Mouse (Mus musculus) cerebellum, adult 11-12 months (tissue): ENCODE measurements around the gene Lcp2.

ENCODE experiments used
- DNase-seq: peaks from one replicate; pipeline ENCODE4 v3.0.0; 2022

The Lcp2 gene

DNA sequence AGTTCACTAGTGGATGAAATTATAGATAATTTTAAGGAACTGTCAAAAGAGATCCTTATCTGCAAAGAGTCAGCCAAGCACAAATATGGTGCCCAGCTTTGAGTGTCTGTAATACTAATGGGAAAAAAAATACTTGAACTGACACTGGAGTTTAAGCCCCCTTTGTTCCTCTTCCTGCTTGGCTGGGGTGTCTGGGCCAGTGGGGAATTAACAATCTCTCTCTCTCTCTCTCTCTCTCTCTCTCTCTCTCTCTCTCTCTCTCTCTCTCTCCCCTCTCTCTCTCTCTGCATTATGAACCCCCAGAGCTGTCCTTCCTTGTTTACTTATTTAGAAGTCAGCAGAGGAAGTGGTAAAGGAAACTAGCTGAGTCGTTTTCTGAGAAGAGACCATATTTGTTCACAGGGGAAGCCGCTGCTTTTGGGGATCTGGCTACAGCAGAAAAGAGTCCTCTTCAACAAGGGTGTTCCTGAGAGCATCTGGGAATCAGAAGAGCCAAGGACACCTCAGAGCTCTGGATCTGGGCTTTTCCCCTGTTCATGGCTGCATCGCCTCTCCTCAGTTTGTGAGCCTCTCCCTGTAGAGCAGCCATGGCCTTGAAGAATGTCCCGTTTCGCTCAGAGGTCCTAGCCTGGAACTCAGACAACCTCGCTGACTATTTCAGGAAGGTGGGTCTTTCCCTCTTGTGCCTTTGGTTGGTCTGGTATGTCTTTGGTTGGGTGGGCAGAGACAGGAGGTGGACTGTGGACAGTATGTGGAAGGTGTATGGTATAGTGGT is at the start of gene Lcp2:
Lcp2 (plus strand) TSS at position 154 of the 775 bp plus-strand sequence.
- DNase-seq, result no peak

- no peak for DNase-seq
These were observed 48.5 kb upstream of the Lcp2 start for GRCm38 (mm10) chr11:33998244-33998643.

DNA sequence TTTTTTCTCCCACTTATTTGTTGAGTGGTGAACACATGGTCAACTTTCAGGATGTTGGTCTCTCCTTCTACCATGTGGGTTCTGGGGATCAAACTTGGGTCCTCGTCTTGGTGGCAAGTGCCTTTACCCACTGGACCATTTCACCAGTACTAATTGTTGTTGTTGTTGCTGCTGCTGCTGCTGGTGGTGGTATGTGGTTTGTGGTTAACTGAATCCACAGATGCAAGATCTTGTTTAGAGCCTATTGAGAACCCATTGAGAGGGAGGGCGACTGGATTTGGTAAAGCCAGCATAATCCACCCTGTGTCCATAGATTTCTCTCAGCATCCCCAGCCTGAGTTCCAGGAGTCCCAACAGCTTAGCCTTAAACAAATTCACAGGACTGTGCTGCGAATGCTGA is 46.3 kb upstream of the Lcp2 start:
- DNase-seq, result no peak

- DNase-seq, result no peak
These were observed 44.7 kb upstream of the Lcp2 start for GRCm38 (mm10) chr11:34001938-34002592.

DNA sequence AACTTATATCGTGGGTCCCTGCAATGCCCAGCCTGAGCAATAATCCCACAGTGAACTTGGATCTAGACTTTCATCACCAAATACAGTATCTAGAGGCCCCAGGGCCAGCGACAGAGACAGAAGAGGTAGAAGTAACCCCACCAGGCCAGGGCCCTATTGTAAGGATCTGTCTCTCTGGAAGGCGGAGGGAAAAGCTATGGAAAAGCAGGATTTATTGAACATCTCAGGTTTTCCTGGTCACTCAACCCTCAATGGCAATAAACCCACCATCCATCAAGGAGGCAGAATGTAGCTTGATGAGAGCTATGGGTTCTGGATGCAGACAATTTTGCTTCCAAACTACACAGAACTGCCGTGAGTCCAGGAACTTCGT is 44.1 kb upstream of the Lcp2 start:
- DNase-seq, result no peak

GRCm38 (mm10) chr11:34007616-34008015 is 39.1 kb upstream of the Lcp2 start:
- no peak for DNase-seq

- no peak for DNase-seq
These were observed 38.5 kb upstream of the Lcp2 start for GRCm38 (mm10) chr11:34008214-34008613.

DNA sequence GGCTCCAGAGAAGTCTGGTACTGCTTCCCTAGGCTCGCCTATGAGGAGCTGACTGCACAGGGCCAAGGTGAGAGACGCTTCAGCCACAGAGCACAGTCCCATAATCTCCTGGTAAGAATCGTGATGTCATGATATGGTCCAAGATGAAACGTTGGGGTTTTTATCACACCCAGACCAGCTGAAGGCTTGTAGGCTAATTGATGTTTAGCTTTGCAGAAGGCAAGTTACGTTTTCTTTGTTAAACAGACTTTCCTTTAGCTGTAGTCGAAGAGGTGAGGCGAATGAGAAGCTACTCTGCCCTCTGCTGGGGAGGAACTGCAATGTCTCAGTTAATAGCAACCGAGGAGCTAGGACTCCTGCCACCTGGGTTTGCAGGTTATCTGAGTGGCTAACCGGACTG is 38.0 kb upstream of the Lcp2 start:
- DNase-seq, result no peak

DNA sequence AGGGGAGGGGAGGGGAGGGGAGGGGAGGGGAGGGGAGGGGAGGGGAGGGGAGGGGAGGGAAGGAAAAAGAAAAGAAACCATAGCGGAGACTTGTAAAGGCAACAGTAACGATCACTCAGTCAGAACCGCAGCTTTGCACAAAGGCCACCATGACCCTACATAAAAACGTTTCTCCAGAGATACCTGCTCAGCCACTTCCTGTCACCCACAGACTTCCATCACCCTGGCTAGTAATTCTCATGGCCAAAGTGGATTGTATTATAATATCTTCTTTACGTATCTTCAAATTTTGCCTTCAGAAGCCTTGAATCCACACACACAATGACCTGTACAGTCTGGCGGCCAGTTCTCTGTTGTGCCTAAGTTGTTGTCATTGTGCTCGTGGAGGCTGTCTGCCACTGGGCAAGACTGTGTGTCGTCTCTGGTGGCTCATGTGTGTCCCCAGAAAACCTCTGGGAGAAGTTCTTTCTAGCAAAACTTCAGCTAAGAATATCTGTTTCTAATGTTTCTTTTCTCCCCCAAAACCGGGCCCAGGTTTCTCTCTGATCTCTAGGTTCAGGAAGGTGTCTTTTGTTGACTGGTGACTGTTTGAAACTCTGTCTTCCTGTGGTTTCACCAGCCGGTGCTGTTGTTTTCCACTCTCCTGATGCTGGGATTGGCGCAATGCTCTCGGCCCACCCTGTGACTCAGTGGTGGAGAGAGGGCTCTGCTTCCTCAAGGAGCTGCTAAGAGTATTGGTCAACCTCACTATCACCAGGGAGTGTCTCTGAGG is 37.2 kb upstream of the Lcp2 start:
- no peak for DNase-seq

DNA sequence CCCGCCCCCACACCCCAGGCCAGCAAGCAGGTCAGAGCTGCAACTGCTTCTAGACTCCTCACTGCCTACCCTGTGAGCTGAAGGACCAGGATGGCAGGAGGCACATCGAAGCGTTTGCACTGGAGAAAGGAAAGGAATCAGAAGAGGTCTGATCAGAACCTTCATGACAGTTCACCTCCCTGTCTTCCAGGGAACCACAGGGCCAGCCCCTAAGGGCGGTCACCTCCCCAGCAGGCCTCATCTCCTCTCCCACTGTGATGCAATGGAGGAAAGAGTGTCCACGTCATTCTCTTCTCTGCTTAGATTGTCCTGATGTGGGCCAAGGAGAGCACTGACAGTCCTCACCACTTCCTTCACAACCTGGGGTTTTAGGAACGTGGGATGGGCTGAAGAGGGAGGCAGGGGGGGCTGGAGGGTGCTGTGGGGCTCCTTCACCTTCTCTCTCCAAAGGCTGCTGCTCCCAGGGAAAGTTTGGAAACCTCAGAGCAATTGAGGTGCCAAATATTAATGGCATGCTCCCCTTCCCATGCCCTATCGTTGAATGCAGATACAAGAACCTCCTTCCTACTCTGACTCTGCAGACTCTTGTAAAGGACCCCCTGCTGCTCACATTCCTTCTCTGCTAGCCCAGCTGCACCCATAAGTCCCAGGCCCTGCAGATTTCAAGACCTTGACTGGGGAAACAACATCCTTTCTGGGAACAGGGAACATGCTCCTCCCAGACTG is 36.4 kb upstream of the Lcp2 start:
- DNase-seq, result no peak

DNA sequence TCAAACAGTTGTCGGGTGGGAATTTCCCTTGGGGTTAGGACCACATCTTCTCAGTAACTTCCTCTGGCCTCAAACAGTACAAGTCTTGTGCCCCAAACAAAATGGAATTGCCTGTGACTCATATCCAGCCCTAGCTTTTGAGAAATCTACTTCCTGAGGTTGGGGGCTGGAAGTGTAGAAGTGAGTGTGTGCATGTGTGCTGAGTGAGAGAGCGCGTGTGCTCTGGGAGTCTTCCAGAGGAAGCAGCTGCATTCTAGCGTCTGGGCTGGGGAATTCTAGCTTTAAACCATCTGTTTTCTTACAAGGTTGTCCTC is 35.9 kb upstream of the Lcp2 start:
- no peak for DNase-seq

GRCm38 (mm10) chr11:34012007-34012652 is 34.6 kb upstream of the Lcp2 start:
- no peak for DNase-seq

GRCm38 (mm10) chr11:34025091-34025490 is 21.6 kb upstream of the Lcp2 start:
- no peak for DNase-seq

DNA sequence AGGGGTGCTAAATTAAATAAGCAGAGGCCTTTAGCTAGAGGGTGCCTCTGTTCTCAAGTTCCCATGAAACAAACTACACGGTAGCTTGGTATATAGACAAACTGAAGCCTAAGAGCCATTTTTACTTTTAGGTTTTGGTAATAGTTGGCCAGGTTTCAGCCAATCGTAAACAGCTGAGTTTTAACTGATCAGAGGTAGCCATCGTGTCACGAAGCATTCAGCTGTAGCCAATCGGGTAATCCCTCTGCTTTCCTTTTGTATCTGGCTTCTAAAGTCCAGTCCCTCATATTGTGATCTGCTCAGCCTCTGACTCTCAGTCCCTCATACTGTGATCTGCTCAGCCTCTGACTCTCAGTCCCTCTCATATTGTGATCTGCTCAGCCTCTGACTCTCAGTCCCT is 17.1 kb upstream of the Lcp2 start:
- DNase-seq, result no peak

DNA sequence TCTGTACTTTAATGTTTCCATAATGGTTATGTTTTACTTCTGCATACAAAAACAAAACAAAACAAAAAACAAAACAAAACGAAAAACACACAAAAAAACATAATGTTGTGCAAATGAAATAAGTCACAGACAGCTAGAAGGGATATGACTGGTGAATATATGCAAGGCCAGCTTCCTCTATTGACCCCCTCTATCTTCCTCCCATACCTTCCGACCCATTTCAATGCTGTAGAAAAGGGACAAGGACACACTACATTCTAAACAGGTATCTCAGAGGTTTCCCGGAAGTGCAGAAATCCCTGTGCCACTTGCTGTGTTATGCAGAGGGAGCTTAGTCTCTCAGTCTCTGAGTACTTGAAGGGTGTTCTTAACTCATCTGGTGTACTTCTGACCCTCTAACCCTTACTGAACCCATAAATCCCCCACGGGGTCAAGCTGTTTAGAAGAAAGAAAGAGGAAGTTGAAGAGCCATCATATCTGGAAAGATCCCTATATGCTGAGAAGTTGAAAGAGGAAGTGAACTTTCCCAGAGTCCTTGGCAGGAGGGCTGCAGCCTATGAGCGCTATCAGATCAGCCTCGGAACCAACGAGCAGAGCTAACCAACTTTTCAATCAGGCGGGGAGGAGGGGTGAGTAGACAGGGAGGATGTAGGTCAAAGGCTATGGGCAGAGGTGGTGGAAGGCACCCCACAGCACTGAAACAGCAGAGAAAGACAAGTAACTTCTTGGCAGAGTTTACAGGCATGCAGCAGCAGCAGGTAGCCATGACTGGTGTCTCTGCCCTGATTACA is 15.5 kb upstream of the Lcp2 start:
- DNase-seq, result no peak

GRCm38 (mm10) chr11:34034008-34034505 is 12.7 kb upstream of the Lcp2 start:
- no peak for DNase-seq

DNA sequence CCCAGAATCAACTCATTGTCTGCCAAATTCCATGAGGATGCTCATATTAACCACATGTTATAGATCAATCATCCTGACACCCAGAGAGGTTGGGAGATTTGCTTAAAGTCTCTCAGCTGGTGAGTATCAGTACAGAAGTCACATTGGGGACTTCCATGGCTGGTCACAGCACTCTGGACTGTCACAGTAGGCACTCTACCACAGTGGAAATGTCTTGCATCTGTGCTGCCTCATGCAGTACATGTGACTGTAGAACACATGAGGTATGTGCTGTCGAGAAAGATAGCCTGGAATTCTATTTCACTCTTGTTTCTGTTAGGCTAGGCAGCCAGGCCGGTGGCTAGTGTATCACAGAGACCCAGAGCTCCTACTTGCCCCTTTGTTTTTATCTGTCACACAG is 11.9 kb upstream of the Lcp2 start:
- DNase-seq, result no peak

DNA sequence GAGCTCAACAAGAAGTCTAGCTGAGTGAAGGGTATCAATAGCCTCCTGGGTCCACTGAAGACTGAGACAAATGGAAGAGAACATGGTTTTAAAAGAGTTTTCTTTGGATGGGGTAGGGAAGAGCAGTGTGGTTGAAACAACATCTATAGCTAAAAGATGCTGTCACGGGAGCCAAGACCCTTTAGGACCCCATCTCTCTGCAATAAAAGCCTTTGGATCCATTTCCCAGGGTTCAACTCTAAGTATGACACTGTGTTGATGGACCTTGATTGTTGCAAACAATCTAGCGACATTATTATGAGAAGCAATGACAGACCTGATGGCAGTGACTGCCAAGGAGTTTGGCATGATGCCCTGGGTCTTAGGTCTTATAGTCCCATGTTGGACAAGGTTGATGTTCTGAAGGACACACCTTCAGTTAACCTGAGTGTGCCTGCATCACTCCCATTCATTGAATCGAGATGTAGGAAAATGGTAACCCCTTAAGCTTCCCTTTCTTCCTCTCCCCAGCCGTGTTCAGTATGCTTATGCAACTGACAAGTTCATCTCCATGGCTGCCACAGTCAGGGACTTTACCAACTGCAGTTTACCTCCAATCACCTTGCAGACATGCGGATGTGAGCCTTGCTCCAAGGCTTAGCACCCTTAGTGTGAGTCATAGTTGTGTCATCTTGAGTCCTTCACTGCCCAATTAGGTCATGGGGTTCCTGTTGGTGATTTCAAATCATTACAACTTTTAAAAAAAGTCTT is 10.6 kb upstream of the Lcp2 start:
- no peak for DNase-seq

DNA sequence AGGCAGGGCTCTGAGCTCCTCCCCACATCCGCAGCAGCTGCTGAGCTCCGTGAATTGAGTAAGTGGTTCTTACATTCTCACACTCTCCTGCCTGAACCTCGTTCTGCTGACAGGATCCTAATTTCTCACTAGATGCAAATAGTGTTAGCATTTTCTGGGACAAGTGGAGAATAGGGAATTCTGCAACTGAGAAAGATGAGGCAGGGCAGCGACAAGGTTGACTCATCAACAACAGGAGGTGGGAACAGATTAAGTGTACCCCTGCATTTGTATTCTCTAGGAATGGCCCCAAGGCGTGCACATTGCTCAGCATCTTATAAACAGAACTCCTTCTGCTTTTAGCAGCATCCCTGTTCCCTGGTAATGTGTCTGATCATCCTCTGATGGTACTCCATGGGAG is 6.7 kb upstream of the Lcp2 start:
- DNase-seq, result no peak

DNA sequence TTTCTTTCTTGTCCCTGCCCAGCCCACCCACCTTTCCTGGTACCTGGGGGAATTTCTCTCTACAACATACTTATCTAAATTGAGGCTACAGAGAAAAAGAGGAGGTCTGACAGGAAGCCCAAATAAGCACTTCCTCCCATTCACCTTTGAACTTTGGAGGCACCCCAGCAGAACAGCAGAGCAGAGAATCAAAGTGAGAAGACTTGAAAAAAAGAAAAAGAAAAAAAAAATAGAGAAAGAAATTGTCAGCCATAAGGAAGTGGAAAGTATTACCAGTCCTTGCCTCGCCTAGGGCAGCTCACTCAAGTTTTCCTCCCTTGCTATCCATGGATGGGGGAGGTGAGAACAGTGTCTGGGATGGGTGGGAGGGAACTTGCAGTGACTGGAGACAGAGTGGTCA is 3.9 kb upstream of the Lcp2 start:
- DNase-seq, result no peak

GRCm38 (mm10) chr11:34047542-34047937 is 820 bp downstream of the Lcp2 start:
- no peak for DNase-seq
